ENCODE assay signal across 22 mouse cellular contexts in genomic region chrX:20117717-20118116, GRCm38 (mm10). TPM values are rescaled to one million over a fixed set of nuclear protein-coding genes. Genes with fewer than 3 reads are reported as not detected.
DNase-seq lines count a peak whose midpoint lies in the region; ATAC-seq and TF ChIP-seq lines count a peak whose summit lies in the region.
"Had no signal": no experiment of that assay in that cellular context is flagged by ENCODE, and none has a peak within 500 bp of the region (broad histone marks: within the 10 kb centered on the region; RNA-seq: fewer than 3 reads in every experiment).

No protein-coding gene starts in this region.

- ATAC-seq in common myeloid progenitor, adult 5-6 weeks (replicated peaks; ENCODE audit: low read depth, poor library complexity, severe bottlenecking) = peak; percentile 56; the same call in 1 of the 2 replicates
- peak; percentile 82 for ATAC-seq in megakaryocyte, adult 5-6 weeks (ENCODE audit: poor library complexity, severe bottlenecking)
- no peak for ATAC-seq in forebrain, postnatal 0 days
- no peak for ATAC-seq in hindbrain, embryonic 12.5 days (ENCODE audit: low FRiP score)
- ATAC-seq in erythroid progenitor cell, adult 5-6 weeks (replicated peaks; ENCODE audit: low FRiP score, poor library complexity, severe bottlenecking) = no peak
- ATAC-seq: CD4-positive, CD25-positive, alpha-beta regulatory T cell, adult 4 months; forebrain, embryonic 14.5 days had no signal

- H3K27ac ChIP-seq in forebrain, postnatal 0 days (ENCODE audit: low read depth, low read length) = no peak overlapping the region
- H3K27ac ChIP-seq in hindbrain, embryonic 12.5 days = no peak overlapping the region
- H3K27ac ChIP-seq: heart, adult 2 months; heart, embryonic 10.5 days; heart, embryonic 13.5 days; hindbrain, embryonic 15.5 days had no signal

- H3K27me3 ChIP-seq in forebrain, postnatal 0 days (ENCODE audit: insufficient read depth, low read length) = no peaks in the 10 kb centered on the region
- no peaks in the 10 kb centered on the region for H3K27me3 ChIP-seq in hindbrain, embryonic 12.5 days
- H3K27me3 ChIP-seq: heart, embryonic 13.5 days; hindbrain, embryonic 15.5 days had no signal

- no peak overlapping the region for H3K9ac ChIP-seq in forebrain, postnatal 0 days
- H3K9ac ChIP-seq in hindbrain, embryonic 12.5 days = no peak overlapping the region
- H3K9ac ChIP-seq: heart, embryonic 13.5 days; hindbrain, embryonic 15.5 days had no signal

- no peak overlapping the region for H3K4me2 ChIP-seq in forebrain, postnatal 0 days (ENCODE audit: low read depth)
- no peak overlapping the region for H3K4me2 ChIP-seq in hindbrain, embryonic 12.5 days (replicated peaks)
- H3K4me2 ChIP-seq: heart, embryonic 13.5 days; hindbrain, embryonic 15.5 days had no signal

- peak; percentile 7 for DNase-seq in A20 (ENCODE audit: low read depth, low spot score)
- no peak for DNase-seq in forebrain, postnatal 0 days
- DNase-seq: adrenal gland, adult 2 months; adrenal gland, postnatal 14 days; cerebellum, adult 11-12 months; cerebellum, adult 8-10 months; cerebellum, postnatal 10 days; cerebellum, postnatal 36 days; gastrocnemius, postnatal 25 days; heart, adult 2 months; heart, postnatal 14 days; heart, postnatal 4 days had no signal

- no peak for TF ChIP-seq CTCF in forebrain, postnatal 0 days (IDR thresholded peaks at IDR 0.05; ENCODE audit: low read depth)

- no peak overlapping the region for H3K4me3 ChIP-seq in forebrain, postnatal 0 days (ENCODE audit: low read depth, low read length)
- no peak overlapping the region for H3K4me3 ChIP-seq in hindbrain, embryonic 12.5 days
- H3K4me3 ChIP-seq: heart, adult 2 months; heart, embryonic 10.5 days; heart, embryonic 13.5 days; hindbrain, embryonic 15.5 days had no signal

- H3K4me1 ChIP-seq in forebrain, postnatal 0 days (ENCODE audit: insufficient read depth) = no peaks in the 10 kb centered on the region
- H3K4me1 ChIP-seq in hindbrain, embryonic 12.5 days = no peaks in the 10 kb centered on the region
- H3K4me1 ChIP-seq: heart, embryonic 10.5 days; heart, embryonic 13.5 days; hindbrain, embryonic 15.5 days had no signal

- H3K36me3 ChIP-seq in forebrain, postnatal 0 days (ENCODE audit: insufficient read depth) = no peaks in the 10 kb centered on the region
- no peaks in the 10 kb centered on the region for H3K36me3 ChIP-seq in hindbrain, embryonic 12.5 days
- H3K36me3 ChIP-seq: heart, embryonic 10.5 days; heart, embryonic 13.5 days; hindbrain, embryonic 15.5 days had no signal

- H3K9me3 ChIP-seq in forebrain, postnatal 0 days (ENCODE audit: low read length) = no peaks in the 10 kb centered on the region
- no peaks in the 10 kb centered on the region for H3K9me3 ChIP-seq in hindbrain, embryonic 12.5 days (replicated peaks)
- H3K9me3 ChIP-seq: heart, embryonic 10.5 days; heart, embryonic 13.5 days; hindbrain, embryonic 15.5 days had no signal

- 81% methylated on average over 2 of the region's 2 CpGs for WGBS in forebrain, postnatal 0 days
- WGBS in hindbrain, embryonic 12.5 days = 76% methylated on average over 2 of the region's 2 CpGs

RNA-seq across cellular contexts. Expression of gene Chst7, which starts 58.4 kb away (rescaled TPM):
- not detected in 2 replicates for total RNA-seq in common myeloid progenitor, adult 5-6 weeks (2017)
- total RNA-seq in megakaryocyte, adult 5-6 weeks (2015) = not detected in 2 replicates
- total RNA-seq in megakaryocyte, adult 5-6 weeks (2017) = not detected in 2 replicates
- total RNA-seq in forebrain, postnatal 0 days (2014; rRNA removed) = 5.8 and 9.9 TPM in 2 replicates
- 5.9 and 6.8 TPM in 2 replicates for polyA plus RNA-seq in forebrain, postnatal 0 days (2015; fragmentation: Nextera tagmentation; extraction: Ambion mirVana)
- polyA plus RNA-seq in hindbrain, embryonic 12.5 days (2016; fragmentation: Nextera tagmentation; extraction: Ambion mirVana) = 3.3 and 4.0 TPM in 2 replicates
- not detected in 2 replicates for total RNA-seq in erythroid progenitor cell, adult 5-6 weeks (2015; ENCODE audit: low replicate concordance)
- not detected in 2 replicates for total RNA-seq in erythroid progenitor cell, adult 5-6 weeks (2017; ENCODE audit: low replicate concordance)
- total RNA-seq: MEL had no signal

Comparison
In these comparisons a context has a peak if more than half of its experiments do, and no peak if none do; other contexts are left out.
1. ATAC-seq: peak in common myeloid progenitor, adult 5-6 weeks (single experiment) and megakaryocyte, adult 5-6 weeks (single experiment); none in forebrain, postnatal 0 days (single experiment), hindbrain, embryonic 12.5 days (single experiment) and erythroid progenitor cell, adult 5-6 weeks (single experiment).